Mouse (Mus musculus): ENCODE data around the gene Gm43552.
"Not testable (repeated sequence)": the region's sequence is repeated elsewhere in the genome, so short reads cannot be mapped to it uniquely, and the experiment has no call there.

Gene Gm43552

DNA sequence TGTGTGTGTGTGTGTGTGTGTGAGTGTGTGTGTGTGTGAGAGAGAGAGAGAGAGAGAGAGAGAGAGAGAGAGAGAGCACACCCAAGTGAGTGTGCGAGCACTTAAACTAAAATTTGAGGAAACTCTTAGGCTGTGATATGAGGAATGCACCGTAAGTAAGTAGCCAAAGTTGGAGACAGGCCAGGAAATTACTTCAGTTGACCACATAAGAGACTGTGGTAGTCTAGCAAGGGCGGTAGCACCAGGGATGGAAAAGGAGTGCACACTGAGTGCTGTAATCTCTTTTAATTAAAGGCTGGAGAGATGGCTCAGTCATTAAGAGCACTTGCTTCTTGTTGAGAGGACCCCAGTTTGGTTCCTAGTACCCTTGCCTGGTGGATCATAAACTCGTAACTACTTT, 2.8 kb downstream of the Gm43552 start:
- DNase-seq: no peak

DNA sequence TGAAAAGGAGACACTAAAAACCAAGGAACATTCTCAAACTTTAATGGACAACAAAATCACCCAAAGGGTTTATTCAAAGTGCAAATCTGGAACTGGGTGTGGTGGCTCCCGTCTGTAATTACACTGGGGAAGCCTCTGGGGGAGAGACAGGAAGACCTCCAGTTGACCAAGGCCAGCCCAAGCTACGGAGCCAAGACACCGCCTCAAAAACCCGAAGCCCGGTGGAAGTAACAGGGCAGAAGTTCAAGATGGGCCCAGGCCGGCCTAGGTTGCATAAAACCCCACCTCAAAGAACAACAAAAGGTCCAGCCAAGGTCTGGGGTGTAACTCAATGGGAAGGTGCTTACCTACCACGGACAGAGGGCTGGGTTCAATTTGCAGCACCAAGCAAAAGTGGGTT, 3.9 kb downstream of the Gm43552 start:
- no peak for DNase-seq

DNA sequence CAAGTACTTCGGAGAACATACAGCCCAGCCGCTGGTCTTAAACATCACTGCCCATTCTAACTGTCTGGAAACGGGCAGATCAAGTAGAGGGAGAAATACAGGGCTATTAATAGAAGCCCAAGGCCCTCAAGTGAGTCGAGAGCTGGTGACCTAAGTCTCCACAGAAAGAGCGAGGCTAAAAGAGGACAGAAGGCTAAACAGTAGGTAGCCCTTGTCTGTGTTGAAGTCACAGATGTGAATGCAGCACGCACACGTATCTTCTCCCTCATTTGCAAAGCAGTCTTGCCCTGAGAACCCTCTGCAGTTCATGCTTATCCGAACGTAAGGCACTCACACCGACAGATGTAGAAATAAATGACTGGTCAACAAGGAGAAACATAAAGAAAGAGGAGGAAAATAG, 5.3 kb downstream of the Gm43552 start:
- no peak for DNase-seq

DNA sequence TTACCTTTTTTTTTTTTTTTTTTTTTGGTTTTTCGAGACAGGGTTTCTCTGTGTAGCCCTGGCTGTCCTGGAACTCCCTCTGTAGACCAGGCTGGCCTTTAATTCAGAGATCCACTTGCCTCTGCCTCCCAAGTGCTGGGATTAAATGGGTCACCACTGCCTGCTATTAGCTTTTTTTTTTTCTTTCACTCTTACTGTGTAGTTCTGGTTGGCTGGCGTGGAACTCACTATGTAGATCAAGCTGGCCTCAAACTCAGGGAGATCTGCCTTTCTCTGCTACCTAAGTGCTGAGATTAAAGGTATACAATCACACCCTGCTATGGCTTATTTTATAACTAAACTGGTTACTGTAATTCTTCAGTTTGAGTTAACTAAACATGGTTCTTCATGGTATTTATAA, 6.1 kb downstream of the Gm43552 start:
- no peak for DNase-seq

DNA sequence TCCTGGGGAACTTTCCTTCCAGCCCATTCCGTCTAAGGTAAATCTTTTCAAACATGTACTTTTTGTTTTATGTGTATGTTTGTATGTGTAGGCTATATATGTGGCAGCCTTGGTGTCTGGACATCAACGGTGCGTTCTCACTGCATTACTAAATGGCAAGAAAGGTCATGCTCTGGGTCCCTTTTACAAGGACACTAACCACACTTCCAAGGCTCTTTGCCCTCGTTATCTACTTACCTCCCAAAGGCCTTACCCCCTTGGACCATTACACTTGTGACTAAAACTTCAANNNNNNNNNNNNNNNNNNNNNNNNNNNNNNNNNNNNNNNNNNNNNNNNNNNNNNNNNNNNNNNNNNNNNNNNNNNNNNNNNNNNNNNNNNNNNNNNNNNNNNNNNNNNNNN, 9.6 kb downstream of the Gm43552 start:
- DNase-seq: no peak

DNA sequence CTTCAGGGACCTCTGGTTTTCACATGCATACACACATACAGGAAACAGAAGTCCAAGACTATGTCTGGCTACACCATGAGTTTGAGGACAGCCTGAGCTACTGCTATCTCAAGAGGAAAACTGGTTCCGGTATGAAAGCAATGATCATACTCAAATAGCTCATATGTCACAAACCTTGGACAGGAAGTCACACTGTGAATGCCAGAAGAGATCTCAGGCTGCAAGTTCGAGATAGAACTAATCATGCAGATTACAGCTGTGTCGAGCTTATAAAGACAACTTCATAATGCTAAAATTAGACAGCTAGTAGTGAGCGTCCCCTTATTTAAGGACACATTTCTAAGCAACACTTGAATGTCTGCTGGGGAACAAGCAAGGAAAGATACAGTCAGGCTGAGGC, 12.1 kb downstream of the Gm43552 start:
- DNase-seq: no peak

DNA sequence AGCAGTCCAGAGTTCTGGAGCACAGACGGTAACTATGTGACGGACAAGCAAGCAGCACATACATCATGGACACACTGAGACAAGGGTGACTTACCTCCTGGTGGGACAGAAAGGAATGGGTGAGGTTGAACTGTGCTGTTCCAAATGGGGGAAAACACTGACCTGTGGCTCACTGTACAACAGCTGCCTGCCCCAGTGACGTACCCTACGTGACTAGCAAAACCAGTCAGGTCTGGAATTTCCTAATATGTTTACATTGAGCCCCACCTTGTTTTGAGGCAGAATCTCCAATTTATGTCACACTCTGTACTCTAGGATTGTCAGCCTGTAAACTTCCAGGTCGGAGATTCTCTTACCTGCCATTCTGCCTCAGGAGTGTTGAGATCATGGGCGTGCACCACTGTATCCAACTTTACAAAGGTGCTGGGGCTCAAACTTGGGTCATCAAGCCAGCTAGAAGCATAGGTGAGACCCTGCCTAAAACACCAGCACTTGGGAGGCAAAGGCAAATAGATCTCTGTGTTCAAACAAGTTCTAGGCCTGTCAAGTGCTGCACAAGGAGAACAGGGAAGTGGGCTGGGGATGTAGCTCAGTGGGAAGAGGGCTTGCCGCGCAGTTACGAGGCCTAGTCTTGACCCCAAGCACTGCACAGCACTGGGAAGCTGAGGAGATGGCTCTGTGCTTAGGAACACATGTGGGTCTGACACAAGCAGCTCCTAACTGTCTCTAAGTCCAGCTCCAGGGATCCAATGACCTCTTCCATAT, 12.8 kb downstream of the Gm43552 start:
- no peak for DNase-seq

DNA sequence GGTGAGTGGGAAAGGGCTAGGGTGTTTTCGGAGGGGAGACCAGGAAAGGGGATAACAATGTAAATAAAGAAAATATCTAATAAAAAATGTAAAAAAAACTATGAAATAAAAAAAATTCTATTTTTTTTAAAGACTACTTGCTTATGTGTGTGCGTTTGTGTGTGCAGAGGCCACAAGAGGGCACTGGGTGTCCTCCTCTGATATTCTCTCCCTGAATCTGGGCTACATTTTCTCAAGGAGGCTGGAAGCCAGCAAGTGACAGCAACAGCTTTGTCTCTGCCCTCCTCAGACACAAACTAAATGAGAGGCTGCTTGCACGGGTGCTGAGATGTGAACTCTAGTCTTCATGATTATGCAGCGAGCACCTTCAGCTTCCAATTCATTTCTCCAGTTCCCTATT, 14.4 kb downstream of the Gm43552 start:
- DNase-seq: no peak

DNA sequence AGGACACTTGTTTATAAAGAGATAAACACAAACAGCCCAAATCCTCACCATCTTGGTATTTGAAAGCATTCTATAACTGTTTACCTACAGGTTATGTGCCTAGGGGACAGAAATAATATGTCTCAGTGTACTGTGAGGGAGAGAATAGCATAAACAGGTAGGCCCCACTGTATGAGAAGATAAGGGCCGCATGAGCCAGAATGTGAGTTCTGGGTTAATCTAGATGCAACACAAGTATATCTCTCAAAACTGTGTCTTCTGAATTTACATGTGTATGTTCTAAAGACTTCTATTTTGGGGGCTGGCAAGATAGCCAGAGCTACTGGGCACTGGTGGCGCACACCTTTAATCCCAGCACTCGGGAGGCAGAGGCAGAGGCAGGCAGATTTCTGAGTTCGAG, 15.9 kb downstream of the Gm43552 start:
- DNase-seq: not testable (repeated sequence)

DNA sequence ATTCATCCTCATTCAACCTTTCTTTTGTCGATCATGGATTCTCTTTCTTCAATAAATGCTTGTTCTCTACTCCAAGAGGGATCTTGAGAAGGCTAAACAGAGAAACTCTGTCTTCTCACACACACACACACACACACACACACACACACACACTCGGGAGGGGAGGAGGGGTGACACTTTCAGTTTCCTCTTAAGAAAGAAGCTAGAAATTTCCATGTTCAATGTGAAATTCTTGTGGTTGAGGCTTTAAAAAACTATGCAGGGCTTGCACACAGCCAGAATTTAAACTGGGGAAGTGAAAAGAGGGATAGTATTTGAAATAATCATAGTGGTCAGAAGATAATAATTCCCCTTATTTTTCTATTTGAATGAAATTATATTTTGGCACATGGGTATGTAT, 16.8 kb downstream of the Gm43552 start:
- DNase-seq: no peak

DNA sequence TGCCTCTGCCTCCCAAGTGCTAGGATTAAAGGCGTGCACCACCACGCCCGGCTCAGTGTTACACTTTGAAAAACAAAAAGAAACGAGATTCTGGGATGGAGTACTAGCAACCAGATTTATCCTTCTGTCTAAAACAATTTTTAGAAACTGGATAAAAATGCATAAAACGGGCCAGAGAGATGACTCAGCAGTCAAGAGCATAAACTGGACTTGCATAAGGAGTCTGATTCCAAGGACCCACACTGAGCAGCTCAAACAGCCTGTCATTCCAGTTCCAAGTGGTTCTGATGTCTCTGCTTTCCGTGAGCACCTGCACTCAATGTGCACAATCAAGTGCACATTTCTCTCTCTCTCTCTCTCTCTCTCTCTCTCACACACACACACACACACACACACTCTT, 22.9 kb downstream of the Gm43552 start:
- DNase-seq: no peak

DNA sequence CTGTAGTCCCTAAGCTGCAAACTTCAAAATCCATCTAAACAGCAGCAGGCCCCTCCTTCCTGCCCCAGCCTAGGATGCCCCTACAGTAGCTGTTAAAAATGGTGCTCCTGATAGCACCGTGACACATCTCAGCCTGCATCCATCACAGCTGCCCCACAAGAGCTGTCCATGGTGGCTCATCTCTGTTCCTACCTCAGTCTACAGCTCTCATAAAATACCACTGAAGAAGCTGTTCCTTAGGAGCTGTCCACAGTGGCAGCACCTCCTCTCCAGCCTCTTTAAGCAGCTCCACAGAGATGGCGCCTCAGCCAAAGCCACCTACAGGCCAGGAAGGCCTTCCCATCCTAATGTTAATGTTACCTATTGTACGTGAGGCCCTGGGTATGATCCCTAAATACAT, 25.7 kb downstream of the Gm43552 start:
- no peak for DNase-seq

DNA sequence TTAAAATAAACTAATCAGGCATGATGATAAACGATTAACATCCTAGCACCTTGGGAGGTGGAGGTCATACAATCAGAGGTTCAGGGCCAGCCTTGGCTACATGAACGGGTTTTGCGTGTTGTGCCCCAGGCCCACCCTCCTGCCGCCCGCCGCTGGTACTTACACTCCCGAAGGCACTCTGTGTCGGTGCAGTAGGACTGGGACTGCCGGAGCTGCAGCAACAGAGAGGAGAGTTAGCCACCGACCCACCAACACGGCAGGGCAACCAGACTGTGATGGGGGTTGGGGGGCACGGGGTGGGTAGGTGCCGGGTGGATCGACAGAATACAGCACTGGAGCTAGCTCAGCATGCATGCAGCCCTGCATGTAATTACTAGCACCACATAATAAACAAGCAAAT, 32.3 kb downstream of the Gm43552 start:
- DNase-seq: no peak

DNA sequence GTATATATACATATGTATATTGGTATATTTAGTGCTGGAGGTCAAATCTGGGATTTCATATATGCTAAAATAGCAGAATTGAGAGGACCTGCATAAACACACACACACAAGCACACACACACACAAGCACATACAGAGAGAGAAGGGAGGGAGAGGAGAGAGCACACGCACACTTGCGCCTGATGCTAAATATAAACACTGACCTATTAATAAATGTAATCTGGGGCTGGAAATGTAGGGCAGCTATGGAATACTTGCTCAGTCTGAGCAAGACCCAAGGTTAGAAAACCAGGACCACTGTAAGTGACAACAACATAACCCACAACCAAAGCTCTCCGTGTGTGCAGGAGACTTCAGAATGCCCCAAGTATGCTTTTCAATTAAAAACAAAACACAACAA, 33.2 kb downstream of the Gm43552 start:
- DNase-seq: no peak

DNA sequence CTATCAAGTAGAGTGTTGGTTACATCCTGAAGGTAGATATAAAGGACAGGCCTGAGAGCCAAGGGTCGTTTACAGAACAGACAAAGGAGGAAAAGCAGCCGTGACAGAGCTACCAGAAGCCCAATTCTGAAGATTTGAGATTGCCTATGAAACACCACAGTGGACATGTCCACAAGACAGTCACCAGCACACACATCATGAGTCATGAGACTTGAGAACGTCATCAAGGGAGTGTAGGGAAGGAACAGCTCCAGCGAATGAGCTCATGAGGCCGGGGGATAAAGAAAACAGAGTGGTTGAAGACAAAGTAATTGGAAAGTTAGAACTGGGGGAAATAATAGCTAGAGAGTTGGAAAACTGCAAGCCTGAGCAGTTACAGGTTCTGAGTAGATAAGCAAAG, 34.8 kb downstream of the Gm43552 start:
- DNase-seq: no peak

DNA sequence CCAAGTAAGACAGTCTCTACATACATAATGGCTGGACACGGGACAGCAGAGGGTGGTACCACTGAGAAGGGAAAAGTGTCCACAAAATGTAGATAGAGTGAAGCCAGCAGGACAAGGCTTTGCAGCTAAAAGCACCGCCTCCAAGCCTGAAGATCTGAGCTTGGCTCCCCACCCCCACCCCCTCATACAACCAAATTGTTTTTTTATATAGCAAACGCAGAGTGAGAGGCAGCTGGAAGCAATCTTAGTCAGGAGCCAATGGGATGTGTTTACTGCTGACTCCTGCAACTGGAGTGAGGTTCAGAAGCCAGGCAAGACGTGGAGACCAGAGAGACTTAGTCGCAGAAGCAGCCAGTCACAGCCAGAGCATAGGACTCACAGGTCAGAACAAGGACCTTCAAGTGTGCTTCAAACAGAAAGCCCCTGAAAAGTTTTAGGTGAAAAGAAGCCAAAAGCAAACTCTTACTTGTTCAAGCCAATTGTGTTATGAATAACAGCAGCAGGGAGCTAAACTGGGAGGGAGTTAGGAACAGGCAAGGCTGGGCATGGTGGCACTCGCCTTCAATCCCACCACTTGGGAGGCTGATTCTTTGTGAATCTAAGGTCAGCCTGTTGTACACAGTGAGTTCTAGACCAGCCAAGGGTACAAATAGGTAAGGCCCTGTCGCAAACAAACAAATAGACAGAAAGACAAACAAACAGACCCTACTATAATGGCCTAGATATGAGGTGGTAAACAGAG, 35.4 kb downstream of the Gm43552 start:
- DNase-seq: no peak

DNA sequence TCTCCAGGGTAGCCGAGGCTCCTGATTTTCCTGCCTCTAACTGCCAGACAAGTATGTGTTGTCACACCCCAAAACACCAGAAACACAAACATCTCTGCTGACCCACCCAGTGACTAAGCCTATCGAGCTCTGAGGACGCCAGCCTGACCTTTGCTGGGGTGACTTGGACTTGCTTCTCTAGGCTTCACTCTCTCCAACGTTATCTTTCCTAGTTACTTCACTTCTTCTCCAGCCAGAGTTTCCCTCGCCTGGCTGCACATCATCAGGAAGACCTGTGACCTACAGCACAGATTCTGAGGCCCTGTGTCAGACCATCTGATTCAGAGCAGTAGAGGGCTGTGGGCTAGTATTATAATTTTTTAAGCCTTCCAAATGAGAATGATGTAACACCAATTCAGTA, 37.9 kb downstream of the Gm43552 start:
- no peak for DNase-seq

DNA sequence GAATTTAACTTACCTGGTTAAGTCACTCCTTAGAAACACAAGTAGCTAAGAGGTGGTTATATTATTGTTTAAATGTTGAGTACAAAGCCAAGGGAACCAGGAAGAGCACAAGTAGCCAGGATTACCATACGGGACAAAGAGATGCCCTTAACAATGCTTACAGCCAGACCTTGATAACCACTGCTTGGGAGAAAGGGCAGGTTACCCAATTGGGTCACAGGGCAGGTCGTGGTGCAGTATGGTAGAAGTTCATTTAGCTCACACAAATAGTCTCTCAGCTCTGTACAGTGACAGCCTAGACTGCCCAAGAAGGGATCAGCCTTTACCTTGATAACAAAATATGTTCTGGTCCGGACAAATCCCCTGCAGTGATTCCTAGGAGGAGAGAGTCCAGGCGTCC, 43.7 kb downstream of the Gm43552 start:
- no peak for DNase-seq

DNA sequence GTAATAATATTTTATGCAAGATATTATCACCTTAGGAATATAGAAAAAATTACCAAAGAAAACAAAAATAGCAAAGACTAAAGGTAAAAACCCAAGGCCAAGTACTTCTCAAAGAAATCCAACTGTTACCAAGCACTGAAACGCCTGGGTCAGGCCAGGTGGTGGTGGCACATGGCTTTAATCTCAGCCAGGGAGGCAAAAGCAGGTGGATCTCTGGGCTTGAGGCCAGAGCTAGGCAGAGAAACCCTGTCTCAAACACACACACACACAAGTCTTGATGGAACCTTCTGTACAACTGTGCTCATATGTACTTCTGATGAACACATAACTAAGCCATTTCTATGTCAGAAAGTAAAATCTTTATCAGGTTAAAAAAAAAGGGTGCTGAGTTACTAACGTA, 44.8 kb downstream of the Gm43552 start:
- DNase-seq: no peak

DNA sequence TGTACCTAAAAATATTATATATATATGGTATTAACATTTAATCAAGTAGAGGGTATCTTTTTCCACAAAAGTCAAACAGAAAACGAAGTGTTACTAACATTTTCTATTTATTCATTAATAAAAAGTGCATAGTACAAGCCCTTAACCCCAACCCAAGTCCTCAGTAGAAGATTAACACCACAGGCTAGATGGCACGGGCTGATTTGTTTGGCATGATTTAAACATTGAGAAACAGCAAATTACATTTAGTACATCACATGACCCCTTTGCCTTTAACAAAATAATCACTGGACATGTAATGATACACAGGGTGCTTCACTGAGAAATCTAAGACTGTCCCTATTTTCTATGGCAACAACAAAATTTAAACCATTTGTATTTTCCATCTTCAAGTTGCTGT, 45.9 kb downstream of the Gm43552 start:
- DNase-seq: no peak

DNA sequence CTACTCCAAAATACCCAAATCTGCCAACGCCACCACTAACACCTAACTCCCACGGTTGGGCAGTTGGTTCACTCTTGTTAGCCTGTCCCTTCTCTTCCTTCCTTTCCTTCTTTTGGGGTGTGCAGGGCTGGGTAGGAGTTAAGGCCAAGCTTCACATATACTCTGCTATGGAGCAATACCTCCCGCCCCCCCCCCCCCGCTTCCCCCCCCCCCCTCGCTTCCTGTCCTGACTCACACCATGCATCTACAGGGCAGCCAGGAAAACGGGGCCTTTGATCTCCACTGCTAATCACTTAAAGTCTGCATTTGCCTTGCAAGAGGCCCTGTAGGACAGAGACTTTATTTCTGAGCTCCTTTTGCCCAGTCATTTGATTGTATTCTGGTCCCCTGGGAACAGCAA, 47.7 kb downstream of the Gm43552 start:
- no peak for DNase-seq

DNA sequence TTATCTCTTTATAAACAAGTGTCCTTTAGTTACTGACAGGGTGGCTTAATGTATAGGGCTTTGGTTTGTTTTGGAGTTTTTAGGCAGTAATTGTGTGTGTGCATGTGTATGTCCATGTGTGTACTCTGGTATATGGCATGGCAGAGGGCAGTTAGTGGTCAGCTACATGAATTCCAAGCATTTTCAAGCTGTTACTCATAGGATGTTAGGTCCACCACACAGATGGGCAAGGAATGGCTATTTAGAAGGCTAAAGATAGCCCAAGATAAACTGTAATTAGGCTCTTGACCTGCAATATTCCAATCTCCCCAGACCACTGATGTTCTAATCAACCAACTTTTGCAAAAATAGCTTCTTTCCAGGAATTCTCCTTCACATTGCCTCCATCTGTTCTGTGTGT, 54.6 kb downstream of the Gm43552 start:
- no peak for DNase-seq

DNA sequence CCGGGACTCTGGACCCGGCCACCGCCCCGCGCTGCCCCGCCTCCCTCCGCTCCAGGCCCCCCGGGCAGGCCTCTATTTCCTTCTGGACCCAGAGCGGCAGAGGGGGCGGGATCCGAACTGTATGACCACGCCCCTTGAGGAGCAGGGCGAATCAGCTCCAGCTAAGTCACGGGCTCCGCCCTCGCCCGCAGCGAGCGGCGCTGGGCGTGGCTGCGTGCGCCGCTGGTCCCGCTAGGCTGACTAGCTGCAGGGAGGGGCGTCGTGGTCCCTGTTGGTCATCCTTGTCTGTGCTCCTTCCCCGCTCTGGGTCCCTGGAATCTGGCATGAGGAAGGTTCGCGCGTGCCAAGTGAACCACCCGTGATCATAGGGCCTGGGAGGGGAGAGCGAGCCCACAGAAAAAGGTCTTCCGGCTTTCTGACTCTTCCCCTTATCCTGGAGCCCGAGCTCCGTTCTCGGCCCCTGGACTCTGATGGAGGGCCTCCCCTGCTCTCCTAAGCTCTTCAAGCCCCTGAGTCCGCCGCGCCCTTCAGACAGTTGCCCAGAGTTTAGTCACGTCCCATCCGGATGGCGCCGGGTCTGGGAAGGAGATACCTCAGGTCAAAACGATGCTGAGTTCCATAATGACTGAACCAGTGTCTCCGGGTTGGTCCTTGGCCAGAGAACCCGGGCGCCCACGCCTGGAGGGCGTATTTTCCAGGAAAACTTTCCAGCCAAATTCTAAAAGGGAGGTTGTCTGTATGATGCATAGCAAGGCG, 56.6 kb downstream of the Gm43552 start, which contains the start of gene Ugdh:
Ugdh (minus strand) TSS at position 144 of the 756 bp plus-strand sequence.
- peak; percentile 97 for DNase-seq

DNA sequence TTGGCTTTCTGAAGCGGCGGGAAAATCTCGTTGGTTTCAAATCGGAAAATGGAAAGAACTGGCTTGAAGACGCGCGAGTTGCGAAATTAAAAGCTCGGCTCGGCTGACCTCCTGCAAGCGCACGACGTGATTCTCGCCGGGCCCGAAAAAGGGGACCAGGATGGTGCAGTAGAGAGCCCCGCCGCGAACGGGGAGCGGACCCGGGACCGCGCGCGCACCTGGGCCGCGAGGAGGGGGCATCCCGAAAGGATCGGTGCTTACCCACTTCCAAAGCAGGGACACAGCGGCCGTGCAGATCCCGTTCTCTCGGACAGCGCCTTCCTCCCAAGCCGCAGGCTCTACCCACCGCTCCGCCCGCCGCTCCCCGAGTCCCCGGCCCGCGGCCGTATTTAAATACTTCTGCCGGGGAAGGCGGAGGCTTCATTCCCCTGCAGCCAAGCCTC, 57.2 kb downstream of the Gm43552 start:
- no peak for DNase-seq

Data from thymus, postnatal 25 days (tissue).